Mouse (Mus musculus) adrenal gland, postnatal 4 days (tissue): Measurements from ENCODE around the gene Aqp12. TPM values are rescaled to one million over a fixed set of nuclear protein-coding genes. Genes with fewer than 3 reads are reported as not detected.
"Not testable (repeated sequence)": the region's sequence is repeated elsewhere in the genome, so short reads cannot be mapped to it uniquely, and the experiment has no call there.

ENCODE experiments used
- DNase-seq, 2 experiments: peaks; one replicate each; pipeline ENCODE4 v3.0.0; 2021 to 2022; ENCODE audit warnings: low spot score in 2 of 2, mixed read lengths in 2 of 2
- long read RNA-seq, 2 experiments: library from polyadenylated mRNA; stranded (forward); transcript quantifications; one replicate each; pipeline ENCODE4 v2.0.0; 2021
- total RNA-seq, 2 experiments: library from RNA; stranded (reverse); gene quantifications; 2 replicates each; pipeline ENCODE4 v1.2.3; 2021

The Aqp12 gene
- 1 to 10 TPM in 1 of 2 experiments, not detected in 1; 4.7 TPM for total RNA-seq
- long read RNA-seq, experiment 1, result 0 reads
- long read RNA-seq, experiment 2, partial matches to known transcripts, result 0 of 3 reads
- long read RNA-seq, experiment 2, other reads (novel, unspliced or antisense), result 2 of 3 reads

DNA sequence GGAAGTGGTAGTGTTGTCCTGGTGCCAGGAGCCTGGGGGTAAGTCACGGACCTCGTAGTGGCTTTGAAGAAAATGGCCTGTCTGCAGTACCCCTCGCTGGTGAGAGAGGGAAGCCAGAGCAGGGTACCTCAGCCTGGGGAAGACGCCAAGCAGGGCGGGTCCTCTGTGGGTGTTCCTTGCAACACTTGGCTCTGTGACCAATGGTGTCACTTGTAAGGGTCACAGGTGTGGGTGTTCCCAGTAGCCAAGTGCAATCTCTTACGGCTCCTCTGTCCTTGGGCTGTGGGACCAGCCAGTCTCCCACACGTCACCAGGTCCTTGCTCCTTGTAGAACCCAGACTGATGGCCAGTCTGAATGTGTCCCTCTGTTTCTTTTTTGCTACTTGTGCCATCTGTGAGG, at the start of gene Aqp12:
Gene Aqp12 (plus strand): TSS at position 274 of the 400 bp plus-strand sequence.
- DNase-seq, result no peak

DNA sequence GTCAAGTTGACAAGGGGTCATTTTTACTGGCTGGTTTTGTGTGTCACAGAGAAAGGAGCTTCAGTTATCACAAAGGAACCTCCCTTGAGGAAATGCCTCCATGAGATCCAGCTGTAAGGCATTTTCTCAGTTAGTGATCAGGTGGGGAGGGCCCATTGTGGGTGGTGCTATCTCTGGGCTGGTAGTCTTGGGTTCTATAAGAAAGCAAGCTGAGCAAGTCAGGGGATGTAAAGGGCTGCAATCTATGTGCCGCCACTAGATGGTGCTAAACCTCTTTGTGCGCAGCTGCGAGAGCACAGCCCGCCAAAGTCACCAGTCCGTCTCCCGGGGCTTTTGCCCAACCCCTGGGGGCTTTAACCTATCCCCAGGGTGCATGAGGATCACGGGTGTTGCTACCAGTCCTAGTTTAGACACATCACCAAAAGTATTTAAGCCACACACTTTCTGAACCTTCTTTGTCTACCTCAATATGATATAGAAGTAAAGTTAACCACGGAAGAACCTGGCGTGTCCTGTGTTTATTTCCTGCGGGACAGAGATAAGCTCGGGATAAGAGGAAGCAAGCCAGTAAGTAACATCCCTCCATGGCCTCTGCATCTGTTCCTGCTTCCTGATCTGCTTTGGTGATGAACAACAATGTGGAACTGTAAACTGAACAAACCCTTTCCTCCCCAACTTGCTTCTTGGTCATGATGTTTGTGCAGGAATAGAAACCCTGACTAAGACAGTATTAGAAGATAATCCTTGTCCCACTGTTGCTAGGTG, 49.4 kb upstream of the Aqp12 start:
- DNase-seq, result peak in 1 of 2 experiments; percentile 30

DNA sequence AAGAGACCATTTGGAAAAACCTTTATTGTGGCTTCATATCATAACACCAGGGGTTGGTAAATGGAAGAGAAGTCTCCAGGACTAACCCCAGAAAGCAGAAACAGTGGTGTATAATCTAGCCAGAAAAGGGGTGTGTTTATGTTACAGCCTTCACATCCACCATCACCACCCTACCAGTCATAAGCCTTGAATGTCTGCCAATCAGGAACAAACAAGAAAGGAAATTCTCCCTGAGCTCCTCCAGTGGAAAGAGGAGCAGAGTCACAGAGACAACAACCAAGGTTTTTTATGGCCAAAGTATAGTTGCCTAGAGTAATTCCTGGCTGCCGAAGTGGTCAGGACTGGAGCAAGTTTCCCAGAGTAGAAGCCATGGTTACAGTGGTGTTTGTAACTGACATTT, 47.1 kb upstream of the Aqp12 start:
- no peak for DNase-seq

DNA sequence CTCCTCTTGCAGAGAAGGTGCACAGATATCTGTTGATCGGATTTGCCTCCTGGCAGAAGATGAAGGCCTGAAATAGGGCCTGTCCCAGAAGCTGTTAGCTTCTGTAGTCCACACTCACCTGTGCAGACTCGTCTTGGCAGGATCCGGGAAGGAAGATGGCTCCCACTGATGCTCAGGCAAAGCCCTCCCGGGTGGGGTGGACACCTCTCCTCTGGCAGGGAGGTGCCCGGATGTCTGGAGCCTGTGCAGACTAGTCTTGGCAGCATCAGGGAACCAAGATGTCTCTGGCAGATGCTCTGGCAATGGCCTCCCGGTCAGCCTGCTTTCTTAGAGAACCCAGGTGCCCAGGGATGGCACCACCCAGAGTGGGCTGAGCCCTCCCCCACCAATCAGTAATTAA, 35.3 kb upstream of the Aqp12 start:
- not testable (repeated sequence) for DNase-seq

DNA sequence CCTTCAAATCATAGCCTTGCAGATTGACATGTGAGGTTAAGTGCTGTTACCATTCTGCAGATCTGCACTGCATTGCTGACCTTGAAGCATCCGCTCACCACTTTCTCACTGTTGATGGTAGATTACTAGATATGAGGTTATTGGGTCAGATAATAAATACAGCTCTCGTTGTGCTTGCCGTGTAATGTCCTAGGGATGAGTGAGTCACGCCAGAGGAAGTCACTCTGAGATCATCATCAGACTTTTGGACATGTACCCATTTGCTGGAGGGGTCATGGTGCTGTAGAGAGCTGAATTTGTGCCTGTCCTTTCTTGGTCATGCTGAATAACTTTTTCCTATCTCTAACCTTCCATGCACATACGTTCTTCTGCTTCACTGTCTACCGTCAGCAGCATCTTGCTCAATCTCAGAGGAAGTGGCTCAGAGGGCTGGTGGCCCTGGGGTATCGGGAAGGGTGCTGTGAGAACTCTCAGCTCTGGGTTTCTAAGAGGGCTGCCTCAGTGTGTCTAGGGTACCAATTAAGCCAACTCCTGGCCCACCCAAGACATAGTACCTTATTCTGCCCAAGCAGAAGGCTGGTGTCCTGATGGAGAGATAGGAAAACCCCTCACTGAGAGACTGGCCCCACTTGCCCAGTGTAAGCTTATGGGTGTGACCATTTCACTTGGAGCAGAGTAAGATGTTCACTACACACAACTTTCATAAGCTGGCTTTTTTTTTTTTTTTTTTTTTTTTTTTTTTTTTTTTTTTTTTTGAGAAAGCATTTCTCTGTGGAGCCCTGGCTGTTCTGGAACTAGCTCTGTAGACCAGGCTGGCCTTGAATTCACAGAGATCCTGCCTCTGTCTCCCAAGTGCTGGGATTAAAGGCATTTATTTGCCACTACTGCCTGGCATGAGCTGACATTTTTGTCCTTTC, 34.0 kb upstream of the Aqp12 start:
- DNase-seq, result no peak

DNA sequence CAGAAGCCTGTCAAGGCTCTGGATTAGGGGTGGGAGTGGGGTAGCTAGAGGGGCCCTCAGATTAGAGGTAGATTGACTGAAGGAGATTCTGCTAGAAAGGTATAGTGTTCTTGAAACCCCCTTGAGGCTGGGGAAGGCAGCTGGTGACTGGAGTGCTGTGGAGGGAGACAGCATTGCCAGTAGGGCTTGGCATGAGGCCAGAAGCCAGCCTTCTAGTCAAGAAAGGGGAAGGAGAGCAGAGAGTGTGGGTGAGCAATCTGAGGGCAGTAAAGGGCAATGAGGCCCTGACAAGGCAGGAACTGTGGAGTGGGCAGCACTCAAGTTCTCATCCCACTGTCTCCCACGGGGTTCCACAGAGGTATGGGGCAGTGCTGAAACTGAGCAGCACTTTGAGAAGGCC, 33.3 kb upstream of the Aqp12 start:
- DNase-seq, result peak in 1 of 2 experiments; percentile 37

DNA sequence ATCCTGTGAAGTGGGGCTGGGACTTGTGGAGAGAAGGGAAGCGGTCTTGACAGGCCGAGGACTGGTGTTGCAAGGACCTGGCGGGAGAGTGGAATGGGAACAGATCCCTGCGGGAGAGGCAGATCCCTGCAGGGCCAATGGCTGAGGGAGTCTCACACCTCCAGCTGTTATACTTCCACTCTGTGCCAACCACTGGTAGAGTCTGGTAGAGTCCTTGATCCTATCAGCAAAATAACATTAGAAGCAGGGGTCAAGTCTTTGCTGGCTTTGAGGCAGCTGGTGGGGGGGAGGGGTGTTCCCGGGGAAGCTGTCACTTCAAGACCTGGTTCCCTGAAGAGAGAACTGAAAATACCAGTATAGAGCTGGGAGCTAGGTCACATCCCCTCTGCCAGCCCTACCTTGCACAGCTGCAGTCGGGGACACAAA, 30.0 kb upstream of the Aqp12 start:
- DNase-seq, result no peak

DNA sequence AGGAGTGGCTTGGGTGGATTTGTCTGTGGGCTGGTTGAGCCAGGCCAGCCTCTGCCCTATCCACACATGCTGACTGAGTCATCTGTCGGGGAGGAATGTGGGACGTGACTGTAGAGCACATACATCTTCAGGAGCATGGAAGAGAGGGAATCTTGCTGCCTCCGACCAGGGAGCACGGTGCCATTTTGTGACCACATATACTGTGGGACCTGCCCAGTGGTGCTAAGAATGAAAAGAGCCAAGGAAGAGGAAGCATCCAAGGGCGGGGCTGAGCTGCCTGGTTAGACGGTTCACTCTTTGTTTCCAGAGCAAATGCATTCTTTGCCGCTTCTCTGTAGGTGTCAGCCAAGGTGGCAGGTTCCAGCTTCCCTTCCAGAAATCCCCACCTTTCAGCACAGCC, 27.5 kb upstream of the Aqp12 start:
- no peak for DNase-seq

DNA sequence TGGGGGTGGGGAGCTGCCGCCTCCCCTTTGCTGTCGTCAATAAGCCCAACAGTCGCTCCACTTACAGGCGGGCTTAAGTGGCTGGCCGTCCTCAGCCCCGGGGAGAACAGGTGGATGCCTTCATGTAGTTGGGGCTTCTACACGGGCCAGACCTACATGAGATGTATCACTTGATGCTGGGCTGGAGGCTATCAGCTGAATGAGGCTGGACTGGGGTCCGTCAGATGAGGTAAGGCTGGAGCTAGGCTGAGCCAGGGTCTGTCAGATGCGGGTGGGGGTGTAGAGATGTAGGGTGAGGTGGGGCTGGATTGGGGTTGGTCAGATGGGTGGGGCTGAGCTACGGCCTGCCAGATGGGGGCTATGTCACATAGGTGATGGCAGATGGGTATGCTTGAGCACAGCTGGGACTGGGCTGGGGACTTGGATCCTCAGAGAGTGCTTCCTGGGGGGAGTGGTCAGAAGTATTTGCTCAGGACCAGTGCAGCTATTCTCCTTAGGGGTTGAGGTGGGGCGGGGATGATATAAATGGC, 27.0 kb upstream of the Aqp12 start:
- DNase-seq, result no peak

DNA sequence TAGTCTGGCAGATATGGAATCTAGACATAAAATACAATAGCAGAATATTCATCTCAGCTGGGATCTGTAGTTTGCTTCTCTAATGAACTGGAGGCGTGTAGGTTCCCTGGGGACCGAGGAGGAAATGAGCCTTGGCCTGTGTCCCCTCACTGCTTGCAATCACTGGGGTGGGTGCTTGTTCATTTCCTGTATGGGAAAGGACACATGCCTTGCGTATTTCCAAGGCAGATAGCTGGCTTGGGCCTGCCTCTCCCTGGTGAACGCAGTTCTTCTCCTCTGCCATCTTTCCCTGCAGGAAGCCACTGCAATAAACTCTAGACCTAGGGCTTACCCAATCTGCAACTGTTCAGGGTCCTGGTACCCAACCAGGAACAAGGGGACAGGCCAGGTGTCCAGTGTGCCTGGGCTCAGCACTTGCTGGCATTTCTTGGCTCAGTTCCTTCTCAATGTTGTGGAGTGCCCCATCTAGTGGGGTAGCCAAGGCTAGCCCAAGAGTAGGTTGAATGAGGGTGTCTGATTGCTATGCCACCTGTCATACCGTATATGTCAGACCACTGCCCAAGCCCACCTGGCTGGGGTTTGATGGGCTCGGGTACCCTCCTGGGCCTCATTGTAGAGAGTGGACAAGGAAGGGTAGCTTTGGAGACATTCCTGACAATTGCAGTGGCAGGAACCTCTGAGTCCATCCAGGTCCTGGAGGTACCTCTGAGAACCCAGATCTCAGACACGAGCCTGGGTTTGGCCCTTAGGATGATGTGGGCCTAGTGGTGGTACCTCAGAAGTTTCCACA, 24.9 kb upstream of the Aqp12 start:
- no peak for DNase-seq

DNA sequence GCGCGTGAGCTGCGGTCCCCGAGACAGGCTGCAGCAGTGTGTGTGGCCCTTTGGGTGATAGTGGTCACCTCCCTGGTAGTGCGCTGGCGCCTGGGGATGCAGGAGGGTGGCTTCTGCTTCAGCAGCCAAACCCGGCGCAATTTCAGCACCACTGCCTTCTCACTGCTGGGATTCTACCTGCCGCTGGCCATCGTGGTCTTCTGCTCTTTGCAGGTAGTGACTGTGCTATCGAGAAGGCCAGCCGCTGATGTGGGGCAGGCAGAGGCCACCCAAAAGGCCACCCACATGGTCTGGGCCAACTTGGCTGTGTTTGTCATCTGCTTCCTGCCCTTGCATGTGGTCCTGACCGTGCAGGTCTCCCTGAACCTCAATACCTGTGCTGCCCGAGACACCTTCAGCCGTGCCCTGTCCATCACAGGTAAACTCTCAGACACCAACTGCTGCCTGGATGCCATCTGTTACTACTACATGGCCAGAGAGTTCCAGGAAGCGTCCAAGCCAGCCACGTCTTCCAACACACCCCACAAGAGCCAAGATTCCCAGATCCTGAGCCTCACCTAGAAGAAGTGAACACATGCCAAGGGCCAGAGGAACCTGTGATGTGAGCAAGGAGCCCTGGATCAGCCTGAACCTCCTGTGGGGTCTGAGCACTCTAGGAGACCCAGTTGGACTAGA, 23.1 kb upstream of the Aqp12 start:
- DNase-seq, result no peak

DNA sequence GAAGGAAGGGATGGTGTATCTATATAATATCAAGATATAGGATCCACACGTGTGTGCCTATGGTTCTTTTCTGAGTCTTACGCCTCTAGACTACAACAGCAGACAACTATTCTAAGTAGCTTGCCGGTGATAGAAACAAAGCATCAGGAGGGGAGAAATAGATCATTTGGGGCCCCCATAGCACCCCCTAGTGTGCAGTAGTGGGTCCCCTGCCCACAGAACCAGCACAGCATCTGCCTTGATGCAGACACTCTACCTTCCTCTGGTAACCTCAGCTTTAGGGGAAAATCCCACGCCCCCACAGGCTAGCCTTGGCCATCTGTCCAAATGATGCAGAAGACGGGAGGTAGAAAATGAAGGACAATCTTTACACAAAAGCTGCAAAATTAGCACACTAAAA, 21.1 kb upstream of the Aqp12 start:
- DNase-seq, result no peak

DNA sequence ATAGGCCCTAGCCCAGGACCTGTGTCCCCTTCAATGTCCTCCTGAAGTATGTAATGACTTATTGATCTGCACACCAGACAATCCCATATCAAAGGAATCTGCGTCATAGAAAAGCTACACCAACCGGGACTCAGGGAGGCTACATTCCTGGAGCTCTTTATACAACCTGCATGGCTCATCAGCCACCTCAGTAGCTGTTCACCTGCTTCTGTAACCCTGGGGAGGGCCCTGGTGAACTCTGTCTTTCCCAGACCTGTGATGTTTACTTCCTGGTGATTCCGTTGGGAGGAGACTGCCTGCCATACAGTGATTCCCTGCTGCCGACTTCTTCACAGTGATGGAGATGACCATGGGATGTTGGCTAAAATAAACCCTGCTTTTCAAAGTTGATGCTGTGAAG, 17.2 kb upstream of the Aqp12 start:
- DNase-seq, result no peak

DNA sequence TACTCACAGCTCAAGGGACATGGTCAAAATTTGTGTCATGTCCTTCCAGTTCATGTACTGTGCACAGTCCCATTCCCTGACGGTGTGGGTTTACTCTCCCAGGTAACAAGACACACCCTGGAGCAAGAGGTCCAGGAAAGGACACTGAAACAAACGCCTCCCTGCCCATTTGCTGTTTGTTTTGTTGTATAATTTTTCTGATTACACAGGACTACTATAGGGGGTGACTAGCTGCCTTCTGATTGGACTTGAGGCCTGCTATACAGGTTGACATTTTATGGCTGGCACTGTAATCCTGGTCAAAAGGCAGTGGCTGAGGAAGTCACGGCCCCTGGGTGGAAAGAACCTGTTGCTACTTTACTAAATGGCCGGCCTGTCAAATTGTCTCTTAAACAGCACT, 16.2 kb upstream of the Aqp12 start:
- DNase-seq, result no peak

DNA sequence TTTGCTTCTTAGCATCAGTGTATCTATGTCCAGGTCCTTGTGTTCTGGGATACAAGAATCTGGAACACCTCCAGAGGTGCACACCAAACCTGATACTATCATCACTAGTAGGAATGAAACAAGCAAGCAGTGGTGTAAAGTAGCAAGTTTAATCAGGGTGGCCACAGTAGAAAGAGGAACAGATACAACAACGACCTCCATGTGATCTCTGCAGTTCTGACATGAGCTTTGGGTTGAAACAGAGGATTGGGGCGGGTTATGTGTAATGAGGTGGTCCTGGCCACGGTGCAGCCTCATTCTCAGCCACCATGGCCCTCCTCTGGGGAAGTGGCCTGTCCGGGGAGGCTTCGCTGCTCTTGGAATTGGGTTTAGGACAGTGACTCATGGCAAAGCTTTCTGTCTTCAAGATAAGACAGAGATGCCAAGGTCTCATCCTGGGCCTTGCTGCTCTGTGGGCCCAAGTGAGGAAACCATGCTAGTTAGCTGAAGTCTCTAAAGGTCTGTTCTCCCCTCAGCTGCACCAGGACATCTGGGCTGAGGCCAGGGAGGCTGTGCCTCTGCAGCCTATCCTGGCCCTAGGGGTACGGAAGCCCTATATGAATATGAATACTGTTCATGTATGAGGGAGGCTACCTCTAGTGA, 13.8 kb upstream of the Aqp12 start:
- peak in 1 of 2 experiments; percentile 18 for DNase-seq

DNA sequence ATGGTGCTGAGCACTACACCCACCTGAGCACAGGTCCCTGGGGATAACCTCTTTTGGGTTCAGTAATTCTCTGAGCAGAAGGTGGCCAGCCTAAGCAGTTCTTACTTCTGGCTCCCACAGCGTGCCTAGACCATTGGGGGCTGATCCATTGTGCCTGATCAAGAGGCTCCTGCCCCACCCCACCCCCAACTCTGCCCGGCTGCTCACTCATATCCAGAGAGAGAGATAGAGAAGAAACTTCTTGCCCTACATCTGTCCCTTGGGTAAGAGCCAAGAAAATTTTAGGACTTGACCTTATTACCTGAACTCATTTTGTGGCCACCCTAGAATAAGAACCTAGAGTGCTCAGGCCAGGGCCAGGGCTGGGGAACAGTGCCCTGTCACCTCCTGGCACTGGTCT, 13.3 kb upstream of the Aqp12 start:
- DNase-seq, result no peak

DNA sequence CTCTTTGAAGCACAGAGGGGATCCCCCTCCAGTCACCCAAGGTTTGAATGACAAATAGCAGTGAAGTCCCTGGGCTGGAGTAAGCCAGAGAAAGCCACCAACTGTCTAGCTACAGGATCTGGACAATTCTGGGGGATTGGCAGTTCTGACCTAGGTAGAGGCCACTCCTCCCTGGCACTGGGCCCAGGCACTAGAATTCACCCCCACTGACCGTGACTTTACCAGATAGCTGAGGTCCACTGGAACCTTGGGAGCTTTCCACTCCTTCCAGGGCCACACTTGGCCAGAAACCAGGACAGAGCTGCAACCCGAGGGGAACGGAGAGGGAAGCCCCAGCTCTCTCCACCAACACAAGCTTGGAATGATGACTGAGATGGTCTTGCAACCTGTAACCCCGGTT, 3.1 kb downstream of the Aqp12 start:
- peak; percentile 57 to 75 for DNase-seq

DNA sequence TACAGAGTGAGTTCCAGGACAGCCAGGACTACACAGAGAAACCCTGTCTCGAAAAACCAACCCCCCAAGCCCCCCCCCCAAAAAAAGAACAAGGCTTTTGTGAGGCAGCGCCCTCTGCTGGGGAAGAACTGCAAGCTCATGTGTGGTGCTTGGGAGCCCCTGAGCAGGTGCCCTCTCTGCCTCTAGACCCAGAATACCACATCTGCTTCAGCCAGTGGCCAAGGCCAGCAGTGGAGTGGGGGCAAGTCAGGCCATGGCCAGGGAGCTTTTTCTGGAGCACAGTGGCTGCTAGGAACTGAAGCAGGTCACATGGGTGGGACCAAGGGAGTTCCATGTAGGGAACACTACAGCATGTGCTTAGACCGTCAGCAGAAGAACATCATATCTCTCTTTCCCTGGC, 4.6 kb downstream of the Aqp12 start:
- no peak for DNase-seq

DNA sequence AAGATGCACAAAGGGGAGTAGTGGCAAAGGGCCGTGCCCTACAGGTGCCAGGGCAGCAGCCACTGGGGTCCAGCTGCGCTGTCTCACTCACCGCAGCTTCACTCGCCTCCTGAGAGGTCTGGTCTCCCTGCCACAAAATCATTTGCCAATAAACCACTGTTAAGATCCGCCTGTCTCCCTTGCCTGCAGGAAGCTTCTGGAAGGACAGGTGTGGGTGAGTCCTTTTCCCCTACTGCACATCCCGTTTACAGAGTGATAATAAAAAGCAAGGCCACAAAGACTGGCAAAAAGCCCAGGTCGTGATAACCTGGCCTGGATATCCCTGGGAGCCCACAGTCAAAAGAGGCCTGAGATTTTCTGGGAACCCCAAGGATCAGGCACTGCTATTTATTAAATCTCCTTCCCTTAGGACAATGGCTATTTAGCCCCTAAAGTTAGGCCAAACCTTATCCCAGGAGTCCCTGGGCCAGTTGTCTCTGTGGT, 6.0 kb downstream of the Aqp12 start:
- DNase-seq, result no peak

DNA sequence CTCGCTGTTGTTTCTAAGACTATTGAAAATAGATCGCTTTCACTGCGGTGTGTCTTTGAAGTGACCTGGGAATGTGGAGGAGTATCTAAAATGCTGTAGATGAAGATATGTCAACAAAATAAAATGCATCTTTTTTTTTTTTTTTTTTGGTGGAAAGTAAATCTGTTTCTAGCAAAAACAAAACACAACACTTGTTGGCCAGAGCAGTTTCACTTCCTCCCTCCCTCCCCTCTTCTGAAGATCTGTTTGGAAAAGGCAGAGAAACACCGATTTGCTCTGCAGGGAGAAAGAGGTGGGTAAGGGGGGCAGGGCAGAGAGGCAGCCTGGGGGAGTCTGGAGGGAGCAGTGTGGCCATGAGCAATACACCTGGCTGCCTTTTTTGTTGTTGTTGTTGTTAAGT, 7.2 kb downstream of the Aqp12 start:
- no peak for DNase-seq
